Comparison of ENCODE assay signal across 7 mouse cellular contexts in genomic region chr12:112950040-112950760, GRCm38 (mm10). TPM values are rescaled to one million over a fixed set of nuclear protein-coding genes. Genes with fewer than 3 reads are reported as not detected.
DNase-seq lines count a peak whose midpoint lies in the region; ATAC-seq and TF ChIP-seq lines count a peak whose summit lies in the region.

No protein-coding gene starts in this region.

- peak; percentile 93 for DNase-seq in adrenal gland, postnatal 10 days
- DNase-seq in embryo, embryonic 9.5 days (ENCODE audit: extremely low spot score) = peak; percentile 90
- peak; percentile 77 to 87 for DNase-seq in gastrocnemius, postnatal 4 days (ENCODE audit: low spot score in 2 of 2)
- DNase-seq in left cerebral cortex, postnatal 4 days = peak; percentile 95
- peak; percentile 98 for DNase-seq in midbrain, embryonic 11.5 days (ENCODE audit: low spot score, missing footprints)

- H3K4me2 ChIP-seq in intestine, postnatal 0 days (replicated peaks; ENCODE audit: low read depth) = peak overlapping the region; percentile 95
- peak overlapping the region; percentile 87 for H3K4me2 ChIP-seq in midbrain, embryonic 11.5 days

- peak overlapping the region; percentile 28; the same call in 1 of the 2 replicates for H3K27ac ChIP-seq in intestine, postnatal 0 days (ENCODE audit: low read depth, low read length)
- peak overlapping the region; percentile 76 for H3K27ac ChIP-seq in midbrain, embryonic 11.5 days (ENCODE audit: low read depth, low read length)
- H3K27ac ChIP-seq in small intestine, adult 2 months (ENCODE audit: insufficient read depth, low read depth, low read length) = no peak overlapping the region

- H3K9me3 ChIP-seq in intestine, postnatal 0 days (ENCODE audit: control insufficient read depth) = no peaks in the 10 kb centered on the region
- H3K9me3 ChIP-seq in midbrain, embryonic 11.5 days (ENCODE audit: control insufficient read depth, low read length) = no peaks in the 10 kb centered on the region

- no peak for TF ChIP-seq POLR2A in small intestine, adult 2 months (IDR thresholded peaks at IDR 0.05; ENCODE audit: low read depth, low read length)

- H3K4me3 ChIP-seq in intestine, postnatal 0 days (ENCODE audit: low read depth, low read length) = peak overlapping the region; percentile 50
- peak overlapping the region; percentile 59 for H3K4me3 ChIP-seq in midbrain, embryonic 11.5 days (ENCODE audit: low read depth, low read length)
- H3K4me3 ChIP-seq in small intestine, adult 2 months (ENCODE audit: low read depth, low read length) = peak overlapping the region; percentile 67

- peak; percentile 55 for ATAC-seq in intestine, postnatal 0 days
- peak; percentile 88 for ATAC-seq in midbrain, embryonic 11.5 days (ENCODE audit: low FRiP score)

- no peaks in the 10 kb centered on the region for H3K36me3 ChIP-seq in intestine, postnatal 0 days (ENCODE audit: control insufficient read depth, insufficient read depth)
- H3K36me3 ChIP-seq in midbrain, embryonic 11.5 days (ENCODE audit: control insufficient read depth, insufficient read depth, low read length) = no peaks in the 10 kb centered on the region
- H3K36me3 ChIP-seq in small intestine, adult 2 months (ENCODE audit: control insufficient read depth, insufficient read depth, low read length) = no peaks in the 10 kb centered on the region

- under 1% methylated on average over 57 of the region's 58 CpGs for WGBS in intestine, postnatal 0 days
- WGBS in midbrain, embryonic 11.5 days = under 1% methylated on average over 58 of the region's 58 CpGs
- WGBS in small intestine, adult 2 months = under 1% methylated on average over 58 of the region's 58 CpGs

- intact Hi-C loops in left cerebral cortex, postnatal 4 days (cut with DNase I) = no loop called here

- TF ChIP-seq CTCF in intestine, postnatal 0 days (IDR thresholded peaks at IDR 0.05; ENCODE audit: low read depth) = no peak
- no peak for TF ChIP-seq CTCF in small intestine, adult 2 months (IDR thresholded peaks at IDR 0.05; ENCODE audit: extremely low read depth, insufficient read length, insufficient replicate concordance, low read depth, low read length)

- H3K27me3 ChIP-seq in intestine, postnatal 0 days (replicated peaks; ENCODE audit: control insufficient read depth, insufficient read depth, low read length) = no peaks in the 10 kb centered on the region
- no peaks in the 10 kb centered on the region for H3K27me3 ChIP-seq in midbrain, embryonic 11.5 days (ENCODE audit: control insufficient read depth, insufficient read depth, low read length)
- 0 out of 2 replicates have a peak, but pooled peaks cover 6% of the 10 kb centered on the region for H3K27me3 ChIP-seq in small intestine, adult 2 months (ENCODE audit: control insufficient read depth, insufficient read depth, low read length)

- H3K9ac ChIP-seq in intestine, postnatal 0 days (ENCODE audit: low read depth, low read length) = peak overlapping the region; percentile 50
- H3K9ac ChIP-seq in midbrain, embryonic 11.5 days (ENCODE audit: low read length) = peak overlapping the region; percentile 93

- 0 out of 2 replicates have a peak, but pooled peaks cover 2% of the 10 kb centered on the region for H3K4me1 ChIP-seq in intestine, postnatal 0 days (replicated peaks; ENCODE audit: control insufficient read depth, insufficient read depth, low read length)
- H3K4me1 ChIP-seq in midbrain, embryonic 11.5 days (ENCODE audit: control insufficient read depth, insufficient read depth, low read length) = peaks cover 12% of the 10 kb centered on the region
- H3K4me1 ChIP-seq in small intestine, adult 2 months (ENCODE audit: control insufficient read depth, insufficient read depth, insufficient read length, low read length) = peaks cover 26% of the 10 kb centered on the region

RNA-seq across cellular contexts. Expression of gene Nudt14, which starts 8.3 kb away (rescaled TPM):
- total RNA-seq in adrenal gland, postnatal 10 days (2021) = 10 to 100 TPM; 46.9 to 50.2 TPM
- total RNA-seq in gastrocnemius, postnatal 4 days (2021) = 10 to 100 TPM; 23.7 to 27.2 TPM
- 90.6 and 92.1 TPM in 2 replicates for polyA plus RNA-seq in intestine, postnatal 0 days (2015; fragmentation: Nextera tagmentation; extraction: Ambion mirVana)
- total RNA-seq in left cerebral cortex, postnatal 4 days (2021) = 10 to 100 TPM; 12.5 to 16.7 TPM
- 54.0 and 61.7 TPM in 2 replicates for polyA plus RNA-seq in midbrain, embryonic 11.5 days (2014; fragmentation: Nextera tagmentation; extraction: Ambion mirVana)
- 40.8 and 42.4 TPM in 2 replicates for polyA plus RNA-seq in small intestine, adult 2 months (2012; rRNA removed)

RNA-seq across cellular contexts. Expression of gene Jag2, which starts 20.6 kb away (rescaled TPM):
- 10 to 100 TPM; 13.2 to 23.1 TPM for total RNA-seq in adrenal gland, postnatal 10 days (2021)
- total RNA-seq in gastrocnemius, postnatal 4 days (2021) = 10 to 100 TPM; 60.4 to 60.8 TPM
- 1.4 and 1.6 TPM in 2 replicates for polyA plus RNA-seq in intestine, postnatal 0 days (2015; fragmentation: Nextera tagmentation; extraction: Ambion mirVana)
- 10 to 100 TPM; 76.5 to 97.2 TPM for total RNA-seq in left cerebral cortex, postnatal 4 days (2021)
- polyA plus RNA-seq in midbrain, embryonic 11.5 days (2014; fragmentation: Nextera tagmentation; extraction: Ambion mirVana) = 3.0 and 3.2 TPM in 2 replicates
- 6.2 and 9.1 TPM in 2 replicates for polyA plus RNA-seq in small intestine, adult 2 months (2012; rRNA removed)

RNA-seq across cellular contexts. Expression of gene Btbd6, which starts 26.1 kb away (rescaled TPM):
- 10 to 100 TPM; 16.9 to 28.1 TPM for total RNA-seq in adrenal gland, postnatal 10 days (2021)
- total RNA-seq in gastrocnemius, postnatal 4 days (2021) = 10 to 100 TPM; 18.4 to 19.4 TPM
- polyA plus RNA-seq in intestine, postnatal 0 days (2015; fragmentation: Nextera tagmentation; extraction: Ambion mirVana) = 13.1 and 13.3 TPM in 2 replicates
- 10 to 100 TPM; 53.6 to 59.2 TPM for total RNA-seq in left cerebral cortex, postnatal 4 days (2021)
- polyA plus RNA-seq in midbrain, embryonic 11.5 days (2014; fragmentation: Nextera tagmentation; extraction: Ambion mirVana) = 17.5 and 19.2 TPM in 2 replicates
- polyA plus RNA-seq in small intestine, adult 2 months (2012; rRNA removed) = 116 and 206 TPM in 2 replicates

RNA-seq across cellular contexts. Expression of gene Brf1, which starts 50.3 kb away (rescaled TPM):
- total RNA-seq in adrenal gland, postnatal 10 days (2021) = 10 to 100 TPM; 40.1 to 55.3 TPM
- total RNA-seq in gastrocnemius, postnatal 4 days (2021) = 10 to 100 TPM; 44.2 to 52.2 TPM
- 17.9 and 21.3 TPM in 2 replicates for polyA plus RNA-seq in intestine, postnatal 0 days (2015; fragmentation: Nextera tagmentation; extraction: Ambion mirVana)
- total RNA-seq in left cerebral cortex, postnatal 4 days (2021) = 10 to 100 TPM; 64.5 to 67.2 TPM
- polyA plus RNA-seq in midbrain, embryonic 11.5 days (2014; fragmentation: Nextera tagmentation; extraction: Ambion mirVana) = 51.9 and 53.0 TPM in 2 replicates
- polyA plus RNA-seq in small intestine, adult 2 months (2012; rRNA removed) = 43.7 and 95.6 TPM in 2 replicates
